Mouse (Mus musculus) liver, embryonic 14.5 days (tissue): ENCODE data around the gene Olfr1184. TPM values are rescaled to one million over a fixed set of nuclear protein-coding genes. Genes with fewer than 3 reads are reported as not detected.

Experiments
- ATAC-seq: fragments of 200-750 bp; cut with Nextera tagmentation; 2 replicates; pipeline ENCODE4 v1.8.0; 2017; ENCODE audit warnings: moderate number of reproducible peaks, mild to moderate bottlenecking, moderate library complexity; ENCODE audit not compliant: insufficient read depth
- DNase-seq, 3 experiments: peaks; one replicate each; pipeline ENCODE4 v3.0.0-alpha.2; 2012 to 2013; ENCODE audit warnings: low read depth in 3 of 3, low spot score in 3 of 3
- H3K27ac ChIP-seq: fragments of 300-500 bp; sonication (generic); 2 replicates; pipeline ENCODE4 v1.5.1; 2014; ENCODE audit warnings: moderate library complexity, mild to moderate bottlenecking, control low read depth, inconsistent platforms
- H3K27me3 ChIP-seq: fragments of 300-500 bp; sonication (generic); 2 replicates; pipeline ENCODE4 v1.6.1; 2014; ENCODE audit warnings: mild to moderate bottlenecking, low read length, moderate library complexity; ENCODE audit not compliant: control insufficient read depth, insufficient read depth
- H3K36me3 ChIP-seq: fragments of 300-500 bp; sonication (generic); replicated peaks from 2 replicates; pipeline ENCODE4 v1.6.1; 2014; ENCODE audit warnings: low read depth; ENCODE audit not compliant: control insufficient read depth, insufficient read depth
- H3K4me1 ChIP-seq, 2 experiments: fragments of 200-500 bp in 1 of 2; fragments of 300-500 bp in 1 of 2; sonication (generic) in 1 of 2; replicated peaks; 2 replicates each; pipeline ENCODE4 v1.6.1; 2012 to 2014; ENCODE audit warnings: antibody characterized with exemption in 1 of 2, inconsistent platforms in 1 of 2, low read length in 1 of 2; ENCODE audit not compliant: control insufficient read depth in 2 of 2, insufficient read depth in 2 of 2
- H3K4me2 ChIP-seq: fragments of 300-500 bp; sonication (generic); 2 replicates; pipeline ENCODE4 v1.6.1; 2014; ENCODE audit warnings: low read depth, mild to moderate bottlenecking, control low read depth, moderate library complexity
- H3K4me3 ChIP-seq, 2 experiments: fragments of 200-500 bp in 1 of 2; fragments of 300-500 bp in 1 of 2; sonication (generic) in 1 of 2; 2 replicates each; pipeline ENCODE4 v1.5.1; 2012 to 2014; ENCODE audit warnings: low read depth in 2 of 2, low read length in 2 of 2, mild to moderate bottlenecking in 2 of 2, control low read depth in 1 of 2, inconsistent platforms in 1 of 2, moderate library complexity in 1 of 2; ENCODE audit not compliant: insufficient read depth in 1 of 2
- H3K9ac ChIP-seq: fragments of 300-500 bp; sonication (generic); replicated peaks from 2 replicates; pipeline ENCODE4 v1.6.1; 2014; ENCODE audit warnings: mild to moderate bottlenecking, control low read depth, moderate library complexity
- H3K9me3 ChIP-seq: fragments of 300-500 bp; sonication (generic); 2 replicates; pipeline ENCODE4 v1.6.1; 2016; ENCODE audit warnings: low read length, mixed read lengths; ENCODE audit not compliant: control insufficient read depth
- CTCF ChIP-seq: IDR thresholded peaks from 2 replicates; pipeline ENCODE4 v1.5.1; 2016; ENCODE audit warnings: antibody characterized with exemption, low read depth, control low read depth
- EP300 ChIP-seq: IDR thresholded peaks from 2 replicates; pipeline ENCODE4 v1.6.1; 2016; ENCODE audit warnings: antibody characterized with exemption, low read depth
- WGBS: fragments of 180-500 bp; shearing (Covaris S2); extraction: QIAGEN DNeasy Blood & Tissue Kit; methylation state at CpG from one replicate; pipeline ENCODE4 v1.1.7; 2014; ENCODE audit not compliant: insufficient replicate concordance; 5-methylcytosine and 5-hydroxymethylcytosine counted together
- polyA plus RNA-seq, 2 experiments: library from polyadenylated mRNA; depleted of rRNA in 1 of 2; stranded (reverse) in 1 of 2; unstranded in 1 of 2; fragments of >200 nt; fragmentation: Nextera tagmentation in 1 of 2; extraction: Ambion mirVana in 1 of 2; gene quantifications; 2 replicates each; pipeline versions ENCODE4 v1.2.1 to v1.2.3; 2012 to 2014

Gene Olfr1184
- polyA plus RNA-seq, 2 experiments = not detected

DNA sequence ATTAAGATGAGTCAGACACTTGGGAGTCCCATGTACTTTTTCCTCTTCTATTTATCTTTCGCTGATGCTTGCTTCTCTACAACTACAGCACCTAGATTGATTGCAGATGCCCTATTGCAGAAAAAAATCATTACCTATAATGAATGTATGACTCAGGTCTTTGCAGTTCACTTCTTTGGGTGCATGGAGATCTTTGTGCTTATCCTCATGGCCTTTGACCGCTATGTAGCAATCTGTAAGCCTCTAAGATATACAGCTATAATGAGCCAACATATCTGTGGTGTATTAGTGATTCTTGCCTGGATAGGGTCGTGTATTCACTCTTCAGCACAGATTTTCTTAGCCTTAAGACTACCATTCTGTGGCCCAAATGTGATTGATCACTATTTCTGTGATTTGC is 42.3 kb downstream of the Olfr1184 start:
- no peaks in the 10 kb centered on the region for H3K4me1 ChIP-seq
- WGBS = 47% methylated on average over 3 of the region's 3 CpGs
- no peak overlapping the region for H3K4me3 ChIP-seq
- TF ChIP-seq EP300 (no peak), CTCF (no peak)
- H3K4me2 ChIP-seq = no peak overlapping the region
- DNase-seq (no peak), ATAC-seq (no peak)
- no peaks in the 10 kb centered on the region for H3K36me3 ChIP-seq
- H3K9me3 ChIP-seq = no peaks in the 10 kb centered on the region
- no peak overlapping the region for H3K27ac ChIP-seq
- H3K27me3 ChIP-seq = no peaks in the 10 kb centered on the region
- H3K9ac ChIP-seq = no peak overlapping the region

Other genes with a start within 250 kb of the Olfr1184 start
- gene Olfr1173, start 203.7 kb upstream of the Olfr1184 start, polyA plus RNA-seq (2012; rRNA removed) = not detected in 2 replicates
- not detected in 2 replicates for gene Olfr1173, start 203.7 kb upstream of the Olfr1184 start, polyA plus RNA-seq (2014; fragmentation: Nextera tagmentation; extraction: Ambion mirVana)
- not detected in 2 replicates for gene Olfr1174-ps, start 168.5 kb upstream of the Olfr1184 start, polyA plus RNA-seq (2012; rRNA removed)
- not detected in 2 replicates for gene Olfr1174-ps, start 168.5 kb upstream of the Olfr1184 start, polyA plus RNA-seq (2014; fragmentation: Nextera tagmentation; extraction: Ambion mirVana)
- gene Olfr1175-ps, start 156.4 kb upstream of the Olfr1184 start, polyA plus RNA-seq (2012; rRNA removed) = not detected in 2 replicates
- gene Olfr1175-ps, start 156.4 kb upstream of the Olfr1184 start, polyA plus RNA-seq (2014; fragmentation: Nextera tagmentation; extraction: Ambion mirVana) = not detected in 2 replicates
- gene Olfr1176, start 146.9 kb upstream of the Olfr1184 start, polyA plus RNA-seq (2012; rRNA removed) = not detected in 2 replicates
- not detected in 2 replicates for gene Olfr1176, start 146.9 kb upstream of the Olfr1184 start, polyA plus RNA-seq (2014; fragmentation: Nextera tagmentation; extraction: Ambion mirVana)
- not detected in 2 replicates for gene Olfr1177-ps, start 137.1 kb upstream of the Olfr1184 start, polyA plus RNA-seq (2012; rRNA removed)
- gene Olfr1177-ps, start 137.1 kb upstream of the Olfr1184 start, polyA plus RNA-seq (2014; fragmentation: Nextera tagmentation; extraction: Ambion mirVana) = not detected in 2 replicates
- gene Olfr1178, start 96.5 kb upstream of the Olfr1184 start, polyA plus RNA-seq (2012; rRNA removed) = not detected in 2 replicates
- gene Olfr1178, start 96.5 kb upstream of the Olfr1184 start, polyA plus RNA-seq (2014; fragmentation: Nextera tagmentation; extraction: Ambion mirVana) = not detected in 2 replicates
- gene Olfr1179, start 77.1 kb upstream of the Olfr1184 start, polyA plus RNA-seq (2012; rRNA removed) = not detected in 2 replicates
- not detected in 2 replicates for gene Olfr1179, start 77.1 kb upstream of the Olfr1184 start, polyA plus RNA-seq (2014; fragmentation: Nextera tagmentation; extraction: Ambion mirVana)
- gene Olfr1180, start 64.4 kb upstream of the Olfr1184 start, polyA plus RNA-seq (2012; rRNA removed) = not detected in 2 replicates
- not detected in 2 replicates for gene Olfr1180, start 64.4 kb upstream of the Olfr1184 start, polyA plus RNA-seq (2014; fragmentation: Nextera tagmentation; extraction: Ambion mirVana)
- gene Olfr1181, start 57.4 kb upstream of the Olfr1184 start, polyA plus RNA-seq (2012; rRNA removed) = not detected in 2 replicates
- gene Olfr1181, start 57.4 kb upstream of the Olfr1184 start, polyA plus RNA-seq (2014; fragmentation: Nextera tagmentation; extraction: Ambion mirVana) = not detected in 2 replicates
- not detected in 2 replicates for gene Gm13757, start 34.5 kb upstream of the Olfr1184 start, polyA plus RNA-seq (2012; rRNA removed)
- not detected in 2 replicates for gene Gm13757, start 34.5 kb upstream of the Olfr1184 start, polyA plus RNA-seq (2014; fragmentation: Nextera tagmentation; extraction: Ambion mirVana)
- not detected in 2 replicates for gene Olfr1183, start 28.7 kb upstream of the Olfr1184 start, polyA plus RNA-seq (2012; rRNA removed)
- not detected in 2 replicates for gene Olfr1183, start 28.7 kb upstream of the Olfr1184 start, polyA plus RNA-seq (2014; fragmentation: Nextera tagmentation; extraction: Ambion mirVana)
- gene Olfr1185-ps1, start 9.7 kb downstream of the Olfr1184 start, polyA plus RNA-seq (2012; rRNA removed) = not detected in 2 replicates
- gene Olfr1185-ps1, start 9.7 kb downstream of the Olfr1184 start, polyA plus RNA-seq (2014; fragmentation: Nextera tagmentation; extraction: Ambion mirVana) = not detected in 2 replicates
- gene Olfr1186, start 35.0 kb downstream of the Olfr1184 start, polyA plus RNA-seq (2012; rRNA removed) = not detected in 2 replicates
- gene Olfr1186, start 35.0 kb downstream of the Olfr1184 start, polyA plus RNA-seq (2014; fragmentation: Nextera tagmentation; extraction: Ambion mirVana) = not detected in 2 replicates
- gene Olfr1188, start 73.3 kb downstream of the Olfr1184 start, polyA plus RNA-seq (2012; rRNA removed) = not detected in 2 replicates
- not detected in 2 replicates for gene Olfr1188, start 73.3 kb downstream of the Olfr1184 start, polyA plus RNA-seq (2014; fragmentation: Nextera tagmentation; extraction: Ambion mirVana)
- gene Olfr1189, start 102.9 kb downstream of the Olfr1184 start, polyA plus RNA-seq (2012; rRNA removed) = not detected in 2 replicates
- not detected in 2 replicates for gene Olfr1189, start 102.9 kb downstream of the Olfr1184 start, polyA plus RNA-seq (2014; fragmentation: Nextera tagmentation; extraction: Ambion mirVana)
- gene Olfr1191-ps1, start 156.9 kb downstream of the Olfr1184 start, polyA plus RNA-seq (2012; rRNA removed) = not detected in 2 replicates
- gene Olfr1191-ps1, start 156.9 kb downstream of the Olfr1184 start, polyA plus RNA-seq (2014; fragmentation: Nextera tagmentation; extraction: Ambion mirVana) = not detected in 2 replicates
- gene Olfr1192-ps1, start 164.9 kb downstream of the Olfr1184 start, polyA plus RNA-seq (2012; rRNA removed) = not detected in 2 replicates
- gene Olfr1192-ps1, start 164.9 kb downstream of the Olfr1184 start, polyA plus RNA-seq (2014; fragmentation: Nextera tagmentation; extraction: Ambion mirVana) = not detected in 2 replicates
- gene Olfr1193, start 192.0 kb downstream of the Olfr1184 start, polyA plus RNA-seq (2012; rRNA removed) = not detected in 2 replicates
- not detected in 2 replicates for gene Olfr1193, start 192.0 kb downstream of the Olfr1184 start, polyA plus RNA-seq (2014; fragmentation: Nextera tagmentation; extraction: Ambion mirVana)
- gene Olfr1195, start 205.6 kb downstream of the Olfr1184 start, polyA plus RNA-seq (2012; rRNA removed) = not detected in 2 replicates
- gene Olfr1195, start 205.6 kb downstream of the Olfr1184 start, polyA plus RNA-seq (2014; fragmentation: Nextera tagmentation; extraction: Ambion mirVana) = not detected in 2 replicates
- not detected in 2 replicates for gene Olfr1196, start 221.0 kb downstream of the Olfr1184 start, polyA plus RNA-seq (2012; rRNA removed)
- not detected in 2 replicates for gene Olfr1196, start 221.0 kb downstream of the Olfr1184 start, polyA plus RNA-seq (2014; fragmentation: Nextera tagmentation; extraction: Ambion mirVana)
- not detected in 2 replicates for gene Olfr1197, start 248.8 kb downstream of the Olfr1184 start, polyA plus RNA-seq (2012; rRNA removed)
- not detected in 2 replicates for gene Olfr1197, start 248.8 kb downstream of the Olfr1184 start, polyA plus RNA-seq (2014; fragmentation: Nextera tagmentation; extraction: Ambion mirVana)